Mouse (Mus musculus): ENCODE measurements around the gene Anks1b.

Anks1b gene

GRCm38 (mm10) chr10:90974084-90974483 is 1100.8 kb downstream of the Anks1b start:
- DNase-seq, result no peak

GRCm38 (mm10) chr10:90974491-90974890 is 1101.2 kb downstream of the Anks1b start:
- no peak for DNase-seq

- no peak for DNase-seq
These were observed 1108.5 kb downstream of the Anks1b start for GRCm38 (mm10) chr10:90981811-90982210.

- DNase-seq, result no peak
These were observed 1109.7 kb downstream of the Anks1b start for GRCm38 (mm10) chr10:90983046-90983445.

- DNase-seq, result no peak
These were observed 1117.0 kb downstream of the Anks1b start for GRCm38 (mm10) chr10:90990340-90990739.

- DNase-seq, result no peak
These were observed 1118.9 kb downstream of the Anks1b start for GRCm38 (mm10) chr10:90992237-90992636.

- DNase-seq, result no peak
These were observed 1120.6 kb downstream of the Anks1b start for GRCm38 (mm10) chr10:90993869-90994268.

GRCm38 (mm10) chr10:90999899-91000298 is 1126.6 kb downstream of the Anks1b start:
- peak; percentile 46 for DNase-seq

GRCm38 (mm10) chr10:91001421-91001820 is 1128.1 kb downstream of the Anks1b start:
- DNase-seq, result no peak

- DNase-seq, result no peak
These were observed 1132.7 kb downstream of the Anks1b start for GRCm38 (mm10) chr10:91005858-91006538.

Measured in right cerebral cortex, postnatal 14 days (tissue).